Mouse (Mus musculus) gastrocnemius, adult 8-10 months (tissue): ENCODE results near the gene Akap13. TPM values are rescaled to one million over a fixed set of nuclear protein-coding genes. Genes with fewer than 3 reads are reported as not detected.
A peak's percentile ranks its signal among the peaks of the same experiment; 100 is the strongest.
"Not testable (repeated sequence)": the region's sequence is repeated elsewhere in the genome, so short reads cannot be mapped to it uniquely, and the experiment has no call there.

Source experiments
- DNase-seq, 2 experiments: peaks; one replicate each; pipeline ENCODE4 v3.0.0; 2022; ENCODE audit warnings: low spot score in 2 of 2
- total RNA-seq, 4 experiments: library from RNA; stranded (reverse); gene quantifications; 2 replicates each; pipeline ENCODE4 v1.2.4; 2022

The Akap13 gene
- total RNA-seq, 4 experiments from 2014 or later: 53.9 to 74.5 (median 64.0) TPM

DNA sequence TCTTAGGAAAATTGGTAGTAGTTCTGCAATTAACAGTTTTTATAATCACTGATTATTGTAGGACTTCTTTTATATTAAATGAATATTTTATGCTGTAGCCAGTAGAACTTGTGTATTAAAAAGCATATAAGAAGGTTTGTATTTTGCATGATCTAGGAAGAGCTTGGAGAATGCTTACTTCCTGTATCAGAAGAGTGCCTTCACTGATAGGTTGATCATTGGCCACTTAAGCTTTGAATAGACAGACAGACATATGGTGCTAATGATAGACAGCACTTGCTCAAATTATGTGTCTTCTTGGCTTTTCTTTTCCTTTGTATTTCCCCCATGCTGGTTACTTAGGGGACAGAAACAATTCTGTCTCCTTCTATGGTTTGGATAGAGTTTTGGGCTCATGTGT is 139.9 kb downstream of the Akap13 start:
- no peak for DNase-seq

- DNase-seq: no peak
Observed at GRCm38 (mm10) chr7:75596058-75596748, 140.9 kb downstream of the Akap13 start.

- no peak for DNase-seq
Observed at GRCm38 (mm10) chr7:75597840-75598239, 142.5 kb downstream of the Akap13 start.

GRCm38 (mm10) chr7:75600360-75601075 is 145.2 kb downstream of the Akap13 start:
- DNase-seq: no peak

DNA sequence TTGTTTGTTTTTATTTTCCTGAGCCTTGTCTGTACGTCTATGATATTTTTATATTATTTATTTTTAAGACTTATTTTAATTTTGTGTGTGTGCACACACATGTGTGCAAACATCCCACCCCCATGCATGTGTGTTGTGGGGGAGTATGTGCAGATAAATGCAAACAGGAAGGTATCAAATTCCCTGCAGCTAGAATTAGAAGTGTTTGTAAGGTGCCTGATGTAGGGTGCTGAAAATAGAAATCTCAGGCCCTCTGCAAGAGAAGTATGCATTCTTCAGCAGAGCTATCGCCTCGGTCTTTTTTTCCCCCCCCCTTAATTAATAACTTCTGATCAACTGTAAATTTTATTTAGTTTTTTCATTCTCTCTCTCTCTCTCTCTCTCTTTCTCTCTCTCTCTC is 151.9 kb downstream of the Akap13 start:
- DNase-seq: no peak

DNA sequence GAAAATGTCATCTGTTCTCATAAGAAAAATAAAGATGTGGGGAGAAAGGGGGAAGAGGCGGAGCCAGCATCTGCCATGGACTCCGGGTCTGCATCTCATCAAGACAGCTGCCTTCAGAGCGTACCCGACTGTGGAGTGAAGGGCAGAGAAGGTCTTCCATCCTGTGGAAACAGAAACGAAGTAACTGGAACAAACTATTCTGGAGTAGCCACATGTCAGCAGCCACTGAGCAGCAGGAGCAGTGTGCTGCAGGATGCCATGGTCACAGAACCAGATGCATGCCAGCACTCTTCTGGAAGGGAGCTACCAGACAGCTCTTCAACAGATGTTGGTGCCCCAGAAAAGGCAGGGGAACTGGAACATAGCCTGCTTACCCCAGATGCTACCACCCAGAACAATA is 153.4 kb downstream of the Akap13 start:
- DNase-seq: no peak

DNA sequence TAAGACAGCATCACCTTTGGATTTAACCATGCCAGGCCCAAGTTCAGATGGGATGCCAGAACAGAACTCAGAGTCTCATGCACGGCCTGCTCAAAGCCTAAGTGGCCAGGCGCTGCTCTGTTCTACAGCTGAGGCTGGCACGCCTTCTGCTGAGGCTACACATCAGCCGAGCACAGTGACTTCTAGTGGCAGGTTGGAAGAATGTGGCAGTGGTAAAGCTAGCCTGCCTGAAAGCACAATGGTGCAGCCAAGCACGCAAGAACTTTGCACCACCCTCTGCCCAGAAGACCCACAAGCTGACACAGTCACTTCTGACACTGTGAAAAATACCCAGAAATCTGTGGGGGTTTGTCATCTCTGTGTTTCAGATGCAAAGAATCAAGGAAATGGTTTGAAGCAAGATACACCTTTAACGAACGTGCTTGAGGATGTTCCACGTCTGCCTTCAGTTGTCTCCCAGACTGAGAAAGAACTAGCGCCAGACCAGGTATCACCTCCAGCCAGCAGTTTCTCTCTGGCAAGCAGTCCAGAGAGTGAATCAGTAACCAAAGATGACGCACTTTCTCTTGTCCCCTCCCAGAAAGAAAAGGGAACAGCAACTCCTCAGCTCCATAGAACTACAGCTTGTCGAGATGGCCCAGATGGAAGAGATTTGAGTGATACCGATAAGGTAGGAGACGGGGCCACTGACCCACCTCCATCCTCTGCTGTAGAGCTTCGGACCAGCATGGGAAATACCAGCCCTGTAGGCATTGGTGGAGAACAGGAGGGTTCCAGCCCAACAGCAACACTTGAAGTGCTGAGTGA is 154.3 kb downstream of the Akap13 start:
- DNase-seq: peak in 1 of 2 experiments; percentile 39

DNA sequence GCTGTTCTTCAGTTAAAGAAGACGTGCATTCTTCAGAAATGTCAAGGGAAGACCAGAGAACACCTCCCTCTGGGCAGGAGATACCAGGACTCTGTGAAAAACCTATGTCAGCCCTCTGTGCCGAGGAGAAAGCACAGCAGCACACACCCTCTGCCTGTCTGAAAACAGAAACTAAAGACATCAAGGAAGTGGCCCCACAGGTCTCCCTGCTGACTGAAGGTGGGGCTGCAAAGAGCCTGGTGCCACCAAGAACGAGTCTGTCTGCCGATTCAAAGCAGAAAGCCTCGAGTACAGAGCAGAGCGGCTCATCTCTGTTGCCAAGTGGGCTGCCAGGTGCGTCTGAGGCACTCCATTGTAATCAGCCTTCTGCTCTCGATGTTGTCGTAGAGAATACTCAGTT is 155.1 kb downstream of the Akap13 start:
- no peak for DNase-seq

- DNase-seq: no peak
Observed at GRCm38 (mm10) chr7:75611261-75611950, 156.1 kb downstream of the Akap13 start.

DNA sequence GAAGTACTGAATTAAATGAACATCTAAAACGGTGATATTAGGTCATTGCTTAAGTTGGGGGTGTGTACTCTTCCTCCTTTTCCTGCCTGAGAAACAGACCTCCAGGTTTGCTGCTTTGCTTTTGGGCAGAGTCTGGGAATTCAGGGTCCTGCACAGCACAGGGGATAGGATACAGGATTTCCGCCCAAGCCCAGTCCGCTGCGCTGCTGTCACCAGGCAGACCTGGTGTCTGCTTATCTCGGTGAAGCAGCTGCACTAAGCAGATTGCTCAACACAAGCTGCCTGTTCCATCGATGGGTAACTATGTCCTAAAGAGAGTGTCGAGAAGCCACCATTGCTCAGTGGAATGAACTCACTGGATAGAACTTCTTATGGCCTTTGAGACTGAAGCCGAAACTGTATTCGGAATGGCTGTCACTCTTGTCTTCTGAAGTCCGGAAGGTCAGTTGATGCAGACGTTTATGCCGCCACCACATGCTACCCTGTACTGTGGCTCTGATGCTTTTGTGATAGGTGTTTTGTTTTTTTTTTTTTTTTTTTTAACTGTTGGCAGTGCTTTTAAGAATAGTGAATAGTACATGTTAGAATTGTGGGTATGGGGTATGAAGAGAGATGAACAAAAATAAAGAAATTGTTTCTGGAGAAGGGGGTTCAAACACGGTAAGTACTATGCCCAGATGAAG is 156.8 kb downstream of the Akap13 start:
- DNase-seq: peak in 1 of 2 experiments; percentile 47

DNA sequence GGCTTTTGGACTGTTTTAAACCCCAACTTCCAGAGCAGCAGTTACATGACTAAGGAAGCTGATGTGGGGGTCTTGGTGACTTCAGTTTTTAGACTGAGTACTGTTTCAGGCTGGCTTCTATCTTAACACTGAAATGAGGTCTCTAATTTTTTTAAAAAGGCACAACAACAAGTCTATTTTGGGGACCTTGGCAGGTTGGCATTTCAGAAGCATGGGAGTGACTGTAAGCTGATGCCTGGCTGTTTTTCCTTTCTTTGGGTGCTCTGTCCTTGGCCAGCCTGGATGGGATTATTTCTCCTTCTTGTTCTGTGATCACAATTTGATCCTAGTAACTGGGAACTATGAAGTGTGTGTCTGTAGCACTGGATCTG is 157.3 kb downstream of the Akap13 start:
- no peak for DNase-seq

DNA sequence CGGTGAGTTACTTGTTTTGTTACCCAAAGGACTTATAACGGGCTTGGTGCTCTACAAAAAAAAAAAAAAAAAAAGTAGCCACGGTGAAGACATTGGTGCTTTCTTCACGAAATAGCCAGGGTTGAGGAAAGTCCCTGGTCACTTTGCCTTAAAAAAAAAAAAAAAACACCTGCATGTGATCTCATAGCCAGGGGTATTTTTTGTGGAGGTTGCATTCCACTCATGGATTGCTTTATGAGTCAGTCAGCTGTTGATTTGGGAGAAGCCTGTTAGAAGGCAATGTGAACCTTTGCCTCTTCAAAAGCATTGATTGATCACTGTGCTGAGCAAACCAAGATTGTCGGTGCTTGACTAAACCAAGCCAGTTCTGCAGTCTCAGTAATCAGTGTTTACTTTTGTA is 157.9 kb downstream of the Akap13 start:
- DNase-seq: no peak

GRCm38 (mm10) chr7:75614826-75615225 is 159.5 kb downstream of the Akap13 start:
- no peak for DNase-seq

DNA sequence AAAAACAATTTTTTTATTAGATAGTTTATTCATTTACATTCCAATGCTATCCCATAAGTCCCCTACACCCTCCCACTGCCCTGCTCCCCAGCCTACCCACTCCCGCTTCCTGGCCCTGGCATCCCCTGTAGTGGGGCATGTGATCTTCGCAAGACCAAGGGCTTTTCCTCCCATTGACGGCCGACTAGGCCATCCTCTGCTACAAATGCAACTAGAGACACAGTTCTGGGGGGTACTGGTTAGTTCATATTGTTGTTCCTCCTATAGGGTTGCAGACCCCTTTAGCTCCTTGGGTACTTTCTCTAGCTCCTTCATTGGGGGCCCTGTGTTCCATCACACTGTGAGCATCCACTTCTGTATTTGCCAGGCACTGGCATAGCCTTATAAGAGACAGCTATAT is 161.9 kb downstream of the Akap13 start:
- not testable (repeated sequence) for DNase-seq

DNA sequence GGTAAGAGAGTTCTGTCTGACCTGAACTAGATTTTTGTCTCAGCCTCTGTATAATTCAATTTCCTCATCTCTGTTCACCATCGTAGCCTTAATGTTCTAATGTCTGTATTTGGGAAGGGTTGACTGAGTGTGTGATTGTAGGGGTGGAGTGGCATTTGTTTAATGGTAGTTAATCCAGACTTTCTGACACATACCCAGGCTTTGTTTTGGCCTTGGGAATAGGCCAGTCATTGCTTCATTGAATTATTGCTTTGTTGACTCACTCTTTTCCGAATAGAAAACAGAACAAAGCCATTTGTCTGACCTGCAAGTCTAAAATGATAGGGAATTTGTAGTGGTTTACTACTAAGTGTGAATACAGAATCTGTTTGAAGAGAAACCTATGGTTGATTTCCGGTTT is 163.4 kb downstream of the Akap13 start:
- no peak for DNase-seq

DNA sequence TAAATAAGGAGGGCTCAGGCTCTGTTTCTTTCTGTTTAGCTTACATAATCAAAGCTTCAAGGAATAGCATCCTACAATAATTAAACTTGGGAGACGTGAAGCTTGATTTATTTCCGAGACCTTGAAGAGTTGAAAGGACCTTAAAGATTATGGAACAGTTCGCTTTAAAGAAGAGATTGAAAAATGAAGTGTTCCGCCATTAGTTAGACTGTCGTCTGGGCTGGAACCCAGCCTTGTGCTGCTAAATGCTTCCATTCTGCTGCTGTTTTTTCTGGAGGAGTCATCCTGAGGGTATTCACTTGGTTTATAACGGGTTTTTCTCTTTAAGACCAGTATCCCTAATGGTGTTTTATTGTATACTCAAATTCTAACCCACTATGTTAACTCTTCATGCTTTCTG is 164.5 kb downstream of the Akap13 start:
- no peak for DNase-seq

DNA sequence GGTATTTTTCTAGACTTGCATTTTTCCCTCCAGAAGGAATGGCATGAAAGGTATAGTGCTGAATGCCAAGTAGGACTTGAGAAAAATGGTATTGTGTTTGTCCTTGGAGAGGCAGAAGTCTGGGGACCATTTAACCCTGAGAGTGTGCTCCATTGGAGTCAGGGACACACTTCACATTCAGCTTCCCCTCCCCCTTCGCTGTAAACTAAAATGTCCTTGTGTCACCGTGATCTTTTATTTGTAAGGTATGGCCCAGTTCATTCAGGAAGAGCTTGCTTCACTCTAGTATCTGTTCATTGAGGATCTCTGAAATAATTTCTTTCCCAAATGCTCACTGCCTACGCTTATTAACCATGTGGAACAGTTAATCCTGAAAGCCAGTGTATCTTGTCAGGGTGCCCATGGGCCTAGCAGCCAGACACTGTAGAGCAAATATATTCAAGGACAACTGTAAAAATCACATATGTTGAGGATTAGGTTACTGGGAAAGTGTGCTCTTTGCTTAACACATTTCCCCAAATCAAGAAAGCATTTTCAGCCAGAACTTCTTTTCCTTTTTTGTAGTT is 165.1 kb downstream of the Akap13 start:
- DNase-seq: no peak

- DNase-seq: no peak
Observed at GRCm38 (mm10) chr7:75620976-75621375, 165.6 kb downstream of the Akap13 start.

DNA sequence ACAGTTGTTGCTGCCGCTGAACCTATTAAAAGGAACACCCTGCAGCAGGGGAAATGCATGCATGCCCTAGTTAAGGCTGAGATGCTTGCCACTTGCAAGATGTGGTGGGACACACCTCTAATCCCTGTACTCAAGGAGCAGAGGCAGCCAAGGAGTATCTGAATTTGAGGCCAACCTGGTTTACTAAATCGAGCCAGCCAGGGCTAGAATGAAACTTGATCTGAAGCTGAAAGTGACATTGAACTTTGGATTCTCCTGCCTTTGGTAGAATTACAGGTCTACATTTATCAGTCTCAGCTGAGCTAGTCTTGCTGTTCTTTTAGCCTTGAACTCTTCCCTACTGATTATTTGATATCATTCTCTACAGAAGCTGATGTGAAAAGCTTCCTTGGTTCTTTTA is 172.5 kb downstream of the Akap13 start:
- no peak for DNase-seq

DNA sequence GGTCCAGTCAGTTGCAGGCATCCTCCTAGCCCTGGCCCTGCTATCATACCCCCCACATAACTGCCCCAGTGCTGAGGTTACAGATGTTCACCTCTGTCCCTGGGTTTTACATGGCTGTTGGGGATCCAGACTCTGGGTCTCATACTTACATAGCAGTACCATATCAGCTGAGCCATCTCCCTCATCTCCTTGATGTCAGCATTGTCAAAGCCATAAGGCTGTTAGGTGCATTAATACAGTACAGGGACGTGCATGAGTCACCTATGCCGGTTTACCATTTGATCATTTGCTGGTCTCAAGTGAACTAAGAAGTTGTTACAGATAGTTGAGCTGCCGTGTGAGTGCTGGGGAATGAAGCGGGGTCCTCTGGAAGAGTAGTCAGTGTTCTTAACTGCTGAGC is 174.3 kb downstream of the Akap13 start:
- no peak for DNase-seq

DNA sequence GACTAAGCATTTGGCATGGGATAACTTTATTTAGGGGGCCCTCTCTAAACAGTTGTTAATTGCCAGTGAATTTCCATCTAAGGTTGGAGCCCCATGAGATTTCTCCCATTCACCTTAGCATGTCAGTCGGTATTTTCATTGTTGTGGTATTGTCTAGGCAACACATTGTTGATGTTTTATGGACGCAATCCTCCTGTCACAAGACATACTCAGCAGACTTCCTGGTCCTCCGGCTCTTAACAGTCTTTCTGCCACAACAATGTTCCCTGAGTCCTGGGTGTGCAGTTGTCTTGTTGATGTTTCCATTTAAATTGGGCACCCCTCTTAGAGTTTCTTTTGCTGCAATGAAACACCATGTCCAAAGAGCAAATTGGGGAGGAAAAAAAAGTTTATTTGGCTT is 177.6 kb downstream of the Akap13 start:
- no peak for DNase-seq
